12 mouse cellular contexts compared by ENCODE assay signal in the genomic region with DNA sequence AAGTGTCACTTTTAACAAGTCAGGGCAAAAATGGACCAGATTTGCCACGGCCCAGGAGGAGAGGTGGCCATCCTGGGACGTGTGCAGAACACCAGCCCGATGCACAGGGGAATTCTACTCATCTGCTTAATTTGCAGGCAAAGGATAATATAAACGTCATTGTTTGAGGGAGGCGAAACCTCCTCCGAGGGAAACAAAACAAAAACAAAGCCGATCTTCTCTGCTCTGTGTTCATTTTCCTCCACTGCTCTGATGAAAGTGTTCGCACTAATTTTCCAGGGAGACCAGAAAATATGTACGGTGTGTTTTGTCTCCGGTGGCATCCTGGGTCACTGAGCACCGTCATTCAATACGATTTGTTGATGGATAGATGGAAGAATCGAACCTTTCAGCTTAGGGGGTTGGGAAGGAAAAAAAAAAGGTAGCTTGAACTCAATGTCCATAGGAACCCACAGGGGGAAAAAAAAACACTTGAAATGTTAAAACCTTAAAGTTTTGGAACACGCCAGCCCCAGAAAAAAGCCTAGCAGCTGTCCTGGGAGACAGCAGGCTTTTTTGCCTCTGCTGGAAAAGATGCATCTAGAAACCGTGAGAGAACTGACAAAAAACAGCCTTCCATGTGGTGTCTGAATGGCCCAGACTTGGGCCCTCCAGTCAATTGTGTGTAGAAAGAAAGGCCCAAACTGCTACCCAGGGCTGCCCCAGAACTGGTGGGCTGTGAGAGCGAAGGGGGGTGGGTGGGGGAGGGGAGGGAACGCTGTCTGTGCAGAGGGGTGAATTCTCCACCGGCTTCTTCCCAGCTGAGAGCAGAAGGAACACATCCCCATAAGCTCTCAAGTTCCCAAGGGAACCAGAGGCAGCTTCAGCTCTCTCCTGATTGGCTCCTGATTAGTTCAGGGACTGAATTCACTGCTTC. TPM values are rescaled to one million over a fixed set of nuclear protein-coding genes. Genes with fewer than 3 reads are reported as not detected.
DNase-seq lines count a peak whose midpoint lies in the region; ATAC-seq and TF ChIP-seq lines count a peak whose summit lies in the region.
"Had no signal": no experiment of that assay in that cellular context is flagged by ENCODE, and none has a peak within 500 bp of the region (broad histone marks: within the 10 kb centered on the region; RNA-seq: fewer than 3 reads in every experiment).

No protein-coding gene starts in this region.

- peak; percentile 84 for ATAC-seq in midbrain, embryonic 13.5 days

- no peaks in the 10 kb centered on the region for H3K36me3 ChIP-seq in embryonic facial prominence, embryonic 10.5 days (replicated peaks)
- no peaks in the 10 kb centered on the region for H3K36me3 ChIP-seq in hindbrain, embryonic 10.5 days
- no peaks in the 10 kb centered on the region for H3K36me3 ChIP-seq in midbrain, embryonic 13.5 days
- H3K36me3 ChIP-seq: heart, embryonic 15.5 days; lung, embryonic 15.5 days had no signal

- H3K9ac ChIP-seq in midbrain, embryonic 13.5 days (replicated peaks), result peak overlapping the region; percentile 19; the same call in 1 of the 2 replicates
- H3K9ac ChIP-seq: heart, embryonic 15.5 days; lung, embryonic 15.5 days had no signal

- H3K4me3 ChIP-seq in embryonic facial prominence, embryonic 10.5 days, result peak overlapping the region; percentile 28
- H3K4me3 ChIP-seq in hindbrain, embryonic 10.5 days, result peak overlapping the region; percentile 36
- no peak overlapping the region; the same call in 1 of the 2 replicates for H3K4me3 ChIP-seq in midbrain, embryonic 13.5 days (replicated peaks)
- H3K4me3 ChIP-seq: heart, embryonic 15.5 days; lung, embryonic 15.5 days had no signal

- TF ChIP-seq POLR2A in brain, embryonic 14.5 days (IDR thresholded peaks at IDR 0.05; ENCODE audit: borderline replicate concordance, extremely low read depth, insufficient read depth, insufficient read length, poor library complexity, severe bottlenecking), result no peak

- 18% methylated on average over 18 of the region's 18 CpGs for WGBS in embryonic facial prominence, embryonic 10.5 days
- 3% methylated on average over 18 of the region's 18 CpGs for WGBS in hindbrain, embryonic 10.5 days
- 6% methylated on average over 18 of the region's 18 CpGs for WGBS in midbrain, embryonic 13.5 days

- no peaks in the 10 kb centered on the region for H3K27me3 ChIP-seq in embryonic facial prominence, embryonic 10.5 days (replicated peaks; ENCODE audit: low read depth, poor library complexity, severe bottlenecking)
- no peaks in the 10 kb centered on the region for H3K27me3 ChIP-seq in hindbrain, embryonic 10.5 days (ENCODE audit: insufficient read depth, poor library complexity, severe bottlenecking)
- no peaks in the 10 kb centered on the region for H3K27me3 ChIP-seq in midbrain, embryonic 13.5 days
- H3K27me3 ChIP-seq: heart, embryonic 15.5 days; lung, embryonic 15.5 days had no signal

- no peak for TF ChIP-seq CTCF in brain, embryonic 14.5 days (IDR thresholded peaks at IDR 0.05; ENCODE audit: borderline replicate concordance, extremely low read depth, insufficient read depth, insufficient read length)

- peak overlapping the region; percentile 43 for H3K4me2 ChIP-seq in midbrain, embryonic 13.5 days (replicated peaks)
- H3K4me2 ChIP-seq: heart, embryonic 15.5 days; lung, embryonic 15.5 days had no signal

- peaks cover 29% of the 10 kb centered on the region for H3K4me1 ChIP-seq in embryonic facial prominence, embryonic 10.5 days
- peaks cover 52% of the 10 kb centered on the region for H3K4me1 ChIP-seq in hindbrain, embryonic 10.5 days (replicated peaks)
- H3K4me1 ChIP-seq in midbrain, embryonic 13.5 days (replicated peaks), result peaks cover 19% of the 10 kb centered on the region
- H3K4me1 ChIP-seq: heart, embryonic 15.5 days had no signal

- H3K27ac ChIP-seq in embryonic facial prominence, embryonic 10.5 days (replicated peaks), result peak overlapping the region; percentile 68
- peak overlapping the region; percentile 87 for H3K27ac ChIP-seq in hindbrain, embryonic 10.5 days
- peak overlapping the region; percentile 42 for H3K27ac ChIP-seq in midbrain, embryonic 13.5 days
- H3K27ac ChIP-seq: heart, embryonic 15.5 days; lung, embryonic 15.5 days had no signal

- DNase-seq in brain, embryonic 14.5 days (ENCODE audit: low read depth), result peak; percentile 66
- peak; percentile 64 for DNase-seq in embryonic facial prominence, embryonic 10.5 days (ENCODE audit: low spot score)
- peak; percentile 82 for DNase-seq in hindbrain, embryonic 10.5 days (ENCODE audit: low spot score)
- DNase-seq in thymus, postnatal 4 days, result no peak
- DNase-seq in spleen, adult 18-20 months, result no peak
- DNase-seq in adrenal gland, adult 8-10 months, result no peak
- DNase-seq in heart, adult 9 months (ENCODE audit: low spot score in 2 of 2), result no peak
- DNase-seq: cerebellum, adult 9-11 months; kidney, postnatal 36 days had no signal

- H3K9me3 ChIP-seq in embryonic facial prominence, embryonic 10.5 days, result no peaks in the 10 kb centered on the region
- no peaks in the 10 kb centered on the region for H3K9me3 ChIP-seq in hindbrain, embryonic 10.5 days
- H3K9me3 ChIP-seq in midbrain, embryonic 13.5 days, result no peaks in the 10 kb centered on the region
- H3K9me3 ChIP-seq: heart, embryonic 15.5 days; lung, embryonic 15.5 days had no signal

RNA-seq across cellular contexts. Expression of gene Fancc, which starts 10.0 kb away (rescaled TPM):
- polyA plus RNA-seq in brain, embryonic 14.5 days (2012; rRNA removed), result 12.7 and 16.1 TPM in 2 replicates
- 22.9 and 25.3 TPM in 2 replicates for polyA plus RNA-seq in embryonic facial prominence, embryonic 10.5 days (2016; fragmentation: Nextera tagmentation; extraction: Ambion mirVana)
- 23.4 and 25.2 TPM in 2 replicates for polyA plus RNA-seq in hindbrain, embryonic 10.5 days (2016; fragmentation: Nextera tagmentation; extraction: Ambion mirVana)
- 17.6 and 19.7 TPM in 2 replicates for polyA plus RNA-seq in midbrain, embryonic 13.5 days (2015; fragmentation: Nextera tagmentation; extraction: Ambion mirVana)
- 10 to 100 TPM; 11.8 to 15.2 (median 13.1) TPM for total RNA-seq in adrenal gland, adult 8-10 months (2022)

Comparison
In these comparisons a context has a peak if more than half of its experiments do, and no peak if none do; other contexts are left out.
1. DNase-seq: peak in brain, embryonic 14.5 days (single experiment), embryonic facial prominence, embryonic 10.5 days (single experiment) and hindbrain, embryonic 10.5 days (single experiment); none in thymus, postnatal 4 days (single experiment), spleen, adult 18-20 months (0 of 2), adrenal gland, adult 8-10 months (single experiment) and heart, adult 9 months (0 of 2).
2. Peak in every context shown above with its lines, with median percentiles within 50 percentile points of each other: H3K27ac ChIP-seq.